Mouse (Mus musculus): Measurements from ENCODE around the gene Mmp23.
"Not testable (repeated sequence)": the region's sequence is repeated elsewhere in the genome, so short reads cannot be mapped to it uniquely, and the experiment has no call there.

Mmp23 gene

DNA sequence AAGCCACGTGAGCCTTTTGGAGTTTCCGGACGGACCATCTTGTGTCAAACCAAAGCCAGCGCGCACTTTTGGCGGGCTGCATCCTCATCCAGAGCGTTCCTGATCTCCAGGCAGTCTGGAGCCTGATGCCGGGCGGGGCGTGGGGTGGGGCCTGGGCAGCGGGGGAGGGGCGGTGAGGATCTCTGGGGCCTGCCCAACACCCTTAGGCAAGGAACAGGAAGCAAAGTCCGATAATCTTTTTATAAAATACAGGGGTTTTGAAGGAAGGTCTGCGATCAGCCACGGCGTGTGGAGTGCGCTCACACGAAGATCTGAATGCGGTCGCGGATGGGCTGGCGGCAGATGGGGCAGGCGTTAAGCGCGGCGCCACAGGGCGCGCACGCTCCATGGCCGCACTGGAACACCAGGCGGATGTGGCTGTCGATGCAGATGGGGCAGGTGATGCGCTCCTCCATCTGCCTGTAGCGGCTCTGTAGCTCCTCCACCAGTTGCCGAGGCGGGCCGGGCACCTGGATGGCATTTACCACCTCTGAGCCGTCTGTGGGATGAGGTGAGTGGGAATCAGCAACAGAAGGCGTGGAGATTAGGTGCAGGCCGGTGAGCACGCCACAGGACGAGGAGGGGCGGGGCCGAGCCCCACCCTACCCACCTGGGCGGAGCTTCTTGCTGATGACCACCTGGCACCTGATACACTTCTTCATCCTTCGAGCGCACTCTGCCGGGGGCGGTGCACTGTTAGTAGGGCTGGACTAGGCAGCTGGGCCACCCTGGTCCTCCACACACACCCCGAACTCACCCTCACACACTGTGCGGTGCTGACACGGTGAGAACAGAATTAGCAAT, 1.5 kb upstream of the Mmp23 start:
- in situ Hi-C loops (cut with MboI; ENCODE audit: low sequenced_read_pairs), result no loop called here

GRCm38 (mm10) chr4:155654183-155654455, 935 bp upstream of the Mmp23 start:
- in situ Hi-C loops (cut with MboI; ENCODE audit: low sequenced_read_pairs), result no loop called here

- in situ Hi-C loops (cut with MboI; ENCODE audit: low sequenced_read_pairs), result no loop called here
Observed at GRCm38 (mm10) chr4:155653451-155654182, 433 bp upstream of the Mmp23 start.

GRCm38 (mm10) chr4:155652283-155653085, 700 bp downstream of the Mmp23 start:
- in situ Hi-C loops (cut with MboI; ENCODE audit: low sequenced_read_pairs), result no loop called here

GRCm38 (mm10) chr4:155651553-155652269, 1.5 kb downstream of the Mmp23 start:
- in situ Hi-C loops (cut with MboI; ENCODE audit: low sequenced_read_pairs), result no loop called here

DNA sequence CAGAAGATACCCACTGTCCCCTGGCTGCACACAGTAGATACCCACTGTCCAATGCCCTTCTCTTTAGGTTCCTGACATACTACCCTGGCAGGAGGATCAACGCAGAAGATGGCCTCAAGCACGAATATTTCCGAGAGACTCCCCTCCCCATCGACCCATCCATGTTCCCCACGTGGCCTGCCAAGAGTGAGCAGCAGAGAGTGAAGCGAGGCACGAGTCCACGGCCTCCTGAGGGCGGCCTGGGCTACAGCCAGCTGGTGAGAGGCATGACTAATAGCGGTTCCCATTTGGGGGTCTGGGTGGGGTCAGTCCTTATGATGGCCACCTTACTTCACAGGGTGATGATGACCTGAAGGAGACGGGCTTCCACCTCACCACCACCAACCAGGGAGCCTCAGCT, 3.8 kb downstream of the Mmp23 start:
- in situ Hi-C loops (cut with MboI; ENCODE audit: low sequenced_read_pairs), result no loop called here

DNA sequence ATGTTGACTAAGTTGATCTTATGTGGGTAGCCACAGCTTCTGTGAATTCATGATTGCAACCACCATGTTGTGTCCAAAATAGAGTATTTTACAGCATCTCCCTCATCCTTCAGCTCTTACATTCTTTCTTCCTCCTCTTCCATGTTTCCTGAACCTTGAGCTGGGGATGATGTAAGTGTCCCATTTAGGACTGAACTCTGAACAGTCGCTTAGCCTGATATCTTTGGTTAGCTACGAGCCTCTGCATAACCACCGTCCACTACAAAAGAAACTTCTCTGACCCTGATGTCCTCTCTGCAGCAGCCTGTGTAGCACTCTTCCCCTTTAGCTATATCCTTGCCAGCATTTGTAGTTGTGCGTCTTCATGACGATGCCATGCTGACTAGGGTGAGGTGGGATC, 7.5 kb downstream of the Mmp23 start:
- in situ Hi-C loops (cut with MboI; ENCODE audit: low sequenced_read_pairs), result no loop called here

DNA sequence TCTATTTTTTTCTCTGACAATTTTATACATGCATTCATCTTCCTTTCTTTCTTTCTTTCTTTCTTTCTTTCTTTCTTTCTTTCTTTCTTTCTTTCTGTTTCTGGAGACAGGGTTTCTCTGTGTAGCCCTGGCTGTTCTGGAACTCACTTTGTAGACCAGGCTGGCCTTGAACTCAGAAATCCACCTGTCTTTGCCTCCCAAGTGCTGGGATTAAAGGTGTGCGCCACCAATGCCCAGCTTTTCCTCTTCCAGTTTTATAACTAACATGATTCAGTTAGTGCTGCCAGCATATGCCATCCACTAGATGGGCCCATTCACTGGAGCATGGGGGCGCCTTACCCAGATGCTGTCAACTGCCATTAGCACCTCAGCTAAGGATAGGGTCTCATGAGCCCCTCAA, 7.9 kb downstream of the Mmp23 start, which contains the start of gene Gm10563:
TSS of gene Gm10563 (minus strand) at position 101 of the 400 bp plus-strand sequence.
- in situ Hi-C loops (cut with MboI; ENCODE audit: low sequenced_read_pairs), result not testable (repeated sequence)

DNA sequence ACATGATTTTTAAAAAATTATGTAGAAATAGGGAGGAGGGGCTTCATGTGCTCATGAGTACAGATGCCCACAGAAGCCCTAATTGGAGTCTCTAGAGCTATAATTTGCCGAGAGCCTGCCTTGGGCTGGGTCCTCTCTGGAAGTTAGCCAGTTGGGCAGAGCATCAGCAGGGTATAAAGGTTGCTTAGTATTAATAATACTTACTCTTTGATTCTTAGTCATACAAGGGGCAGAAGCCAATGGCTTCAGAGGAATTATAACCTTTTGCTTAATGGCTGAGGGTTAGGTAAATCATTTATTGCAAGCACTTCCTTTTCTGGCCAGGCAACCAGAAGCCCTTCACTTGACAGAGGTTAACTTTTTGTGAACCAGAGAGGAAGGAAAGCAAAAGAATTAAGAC, 9.7 kb downstream of the Mmp23 start:
- in situ Hi-C loops (cut with MboI; ENCODE audit: low sequenced_read_pairs), result no loop called here

GRCm38 (mm10) chr4:155635766-155636499, 17.3 kb downstream of the Mmp23 start:
- in situ Hi-C loops (cut with MboI; ENCODE audit: low sequenced_read_pairs), result no loop called here

- in situ Hi-C loops (cut with MboI; ENCODE audit: low sequenced_read_pairs), result no loop called here
Observed at GRCm38 (mm10) chr4:155630267-155630666, 22.9 kb downstream of the Mmp23 start.

- in situ Hi-C loops (cut with MboI; ENCODE audit: low sequenced_read_pairs), result no loop called here
Observed at GRCm38 (mm10) chr4:155624338-155625291, 28.6 kb downstream of the Mmp23 start, which contains the start of gene Cdk11b. Cdk11b (plus strand) TSS chr4:155624854.

GRCm38 (mm10) chr4:155618321-155618720, 34.9 kb downstream of the Mmp23 start:
- in situ Hi-C loops (cut with MboI; ENCODE audit: low sequenced_read_pairs), result no loop called here

GRCm38 (mm10) chr4:155613264-155613663, 39.9 kb downstream of the Mmp23 start:
- in situ Hi-C loops (cut with MboI; ENCODE audit: low sequenced_read_pairs), result no loop called here

DNA sequence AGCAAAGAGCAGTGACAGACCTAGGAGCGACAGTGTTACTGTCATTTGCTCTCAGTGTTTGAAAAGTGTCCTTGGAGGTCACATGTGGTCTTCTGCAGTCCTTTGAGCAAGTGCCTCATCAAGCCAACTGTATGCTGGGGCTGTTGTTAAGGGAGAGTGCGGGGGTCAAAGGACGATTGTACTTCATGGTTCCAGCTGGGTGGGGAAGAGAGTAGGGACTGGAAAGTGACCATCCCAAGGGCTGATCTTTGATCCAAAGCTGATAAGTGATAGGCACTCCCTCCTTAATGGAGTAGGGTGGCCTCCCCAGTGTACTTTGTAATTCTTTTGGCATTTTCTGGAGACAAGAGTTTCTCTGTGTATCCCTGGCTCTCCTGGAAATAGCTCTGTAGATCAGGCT, 41.3 kb downstream of the Mmp23 start:
- in situ Hi-C loops (cut with MboI; ENCODE audit: low sequenced_read_pairs), result no loop called here

GRCm38 (mm10) chr4:155606825-155607224, 46.4 kb downstream of the Mmp23 start:
- in situ Hi-C loops (cut with MboI; ENCODE audit: low sequenced_read_pairs), result no loop called here

GRCm38 (mm10) chr4:155605132-155605531, 48.1 kb downstream of the Mmp23 start:
- in situ Hi-C loops (cut with MboI; ENCODE audit: low sequenced_read_pairs), result no loop called here

DNA sequence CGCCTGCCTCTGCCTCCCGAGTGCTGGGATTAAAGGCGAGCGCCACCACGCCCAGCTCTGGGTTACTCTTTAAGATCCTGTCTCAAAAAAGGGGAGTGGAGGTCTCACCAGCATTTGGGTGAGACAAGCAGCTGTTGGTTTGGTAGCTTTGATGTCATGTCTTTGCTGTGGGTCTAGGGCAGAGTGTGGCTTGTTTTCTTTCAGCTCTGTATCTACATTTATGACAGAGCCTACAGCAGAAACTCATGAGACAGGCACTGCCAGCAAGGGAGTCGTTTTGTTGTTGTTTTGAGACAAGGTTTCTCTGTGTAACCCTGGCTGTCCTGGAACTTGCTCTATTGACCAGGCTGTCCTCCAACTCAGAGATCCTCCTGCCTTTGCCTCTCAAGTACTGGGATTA, 49.4 kb downstream of the Mmp23 start:
- in situ Hi-C loops (cut with MboI; ENCODE audit: low sequenced_read_pairs), result no loop called here

- in situ Hi-C loops (cut with MboI; ENCODE audit: low sequenced_read_pairs), result no loop called here
Observed at GRCm38 (mm10) chr4:155602753-155603152, 50.4 kb downstream of the Mmp23 start.

All from CH12F3 (cell line).